Mouse (Mus musculus) liver, embryonic 15.5 days (tissue): ENCODE results near the gene Nppb. TPM values are rescaled to one million over a fixed set of nuclear protein-coding genes. Genes with fewer than 3 reads are reported as not detected.

Experiments used
- ATAC-seq: fragments of 200-750 bp; cut with Nextera tagmentation; 2 replicates; pipeline ENCODE4 v1.8.0; 2017; ENCODE audit warnings: moderate number of reproducible peaks, mild to moderate bottlenecking, moderate library complexity; ENCODE audit not compliant: insufficient read depth
- H3K27ac ChIP-seq: fragments of 300-500 bp; sonication (generic); replicated peaks from 2 replicates; pipeline ENCODE4 v1.5.1; 2015; ENCODE audit warnings: mild to moderate bottlenecking, inconsistent platforms
- H3K27me3 ChIP-seq: fragments of 300-500 bp; sonication (generic); 2 replicates; pipeline ENCODE4 v1.6.1; 2015; ENCODE audit warnings: mild to moderate bottlenecking, inconsistent platforms
- H3K36me3 ChIP-seq: fragments of 300-500 bp; sonication (generic); replicated peaks from 2 replicates; pipeline ENCODE4 v1.6.1; 2015; ENCODE audit warnings: moderate library complexity, mild to moderate bottlenecking, inconsistent platforms
- H3K4me1 ChIP-seq: fragments of 300-500 bp; sonication (generic); replicated peaks from 2 replicates; pipeline ENCODE4 v1.6.1; 2015; ENCODE audit warnings: inconsistent platforms
- H3K4me2 ChIP-seq: fragments of 300-500 bp; sonication (generic); 2 replicates; pipeline ENCODE4 v1.6.1; 2015; ENCODE audit warnings: moderate library complexity, mild to moderate bottlenecking, inconsistent platforms
- H3K4me3 ChIP-seq: fragments of 300-500 bp; sonication (generic); replicated peaks from 2 replicates; pipeline ENCODE4 v1.5.1; 2015; ENCODE audit warnings: mild to moderate bottlenecking, inconsistent platforms
- H3K9ac ChIP-seq: fragments of 300-500 bp; sonication (generic); 2 replicates; pipeline ENCODE4 v1.6.1; 2015; ENCODE audit warnings: moderate library complexity, mild to moderate bottlenecking, inconsistent platforms
- H3K9me3 ChIP-seq: fragments of 300-500 bp; sonication (generic); replicated peaks from 2 replicates; pipeline ENCODE4 v1.6.1; 2016; ENCODE audit warnings: inconsistent platforms
- WGBS: fragments of 180-500 bp; shearing (Covaris S2); methylation state at CpG from one replicate; pipeline ENCODE4 v1.1.7; 2015; ENCODE audit warnings: mixed read lengths; ENCODE audit not compliant: insufficient replicate concordance; 5-methylcytosine and 5-hydroxymethylcytosine counted together
- polyA plus RNA-seq: library from polyadenylated mRNA; unstranded; fragments of >200 nt; fragmentation: Nextera tagmentation; extraction: Ambion mirVana; gene quantifications from 2 replicates; pipeline ENCODE4 v1.2.1, GENCODE M21; 2015

Nppb gene
- polyA plus RNA-seq, 1 experiment from 2014 or later, result not detected

GRCm38 (mm10) chr4:148011332-148011731, 25.7 kb downstream of the Nppb start:
- Histone ChIP-seq H3K36me3 (peaks cover 80% of the 10 kb centered on the region), H3K27me3 (no peaks in the 10 kb centered on the region), H3K4me2 (no peak overlapping the region), H3K9me3 (no peaks in the 10 kb centered on the region), H3K4me3 (no peak overlapping the region), H3K9ac (no peak overlapping the region), H3K4me1 (no peaks in the 10 kb centered on the region), H3K27ac (no peak overlapping the region)
- 73% methylated on average over 3 of the region's 3 CpGs for WGBS
- no peak for ATAC-seq

- no peaks in the 10 kb centered on the region for H3K9me3 ChIP-seq
- no peak overlapping the region for H3K4me2 ChIP-seq
- WGBS, result 70% methylated on average over 4 of the region's 4 CpGs
- no peak overlapping the region for H3K27ac ChIP-seq
- no peaks in the 10 kb centered on the region for H3K27me3 ChIP-seq
- no peak overlapping the region for H3K9ac ChIP-seq
- ATAC-seq, result no peak
- H3K4me3 ChIP-seq, result no peak overlapping the region
- H3K4me1 ChIP-seq, result no peaks in the 10 kb centered on the region
- H3K36me3 ChIP-seq, result peaks cover 80% of the 10 kb centered on the region
Observed at GRCm38 (mm10) chr4:148012216-148012615, 26.6 kb downstream of the Nppb start.

GRCm38 (mm10) chr4:148015418-148015817, 29.8 kb downstream of the Nppb start:
- H3K4me1 ChIP-seq, result no peaks in the 10 kb centered on the region
- H3K4me2 ChIP-seq, result no peak overlapping the region
- no peaks in the 10 kb centered on the region for H3K9me3 ChIP-seq
- peaks cover 68% of the 10 kb centered on the region for H3K36me3 ChIP-seq
- no peaks in the 10 kb centered on the region for H3K27me3 ChIP-seq
- H3K9ac ChIP-seq, result no peak overlapping the region
- no peak overlapping the region for H3K4me3 ChIP-seq
- WGBS, result 76% methylated on average over 10 of the region's 10 CpGs
- no peak for ATAC-seq
- no peak overlapping the region for H3K27ac ChIP-seq

- H3K4me3 ChIP-seq, result no peak overlapping the region
- H3K4me1 ChIP-seq, result no peaks in the 10 kb centered on the region
- H3K9me3 ChIP-seq, result no peaks in the 10 kb centered on the region
- no peak overlapping the region for H3K4me2 ChIP-seq
- no peak overlapping the region for H3K27ac ChIP-seq
- H3K36me3 ChIP-seq, result peaks cover 69% of the 10 kb centered on the region
- no peaks in the 10 kb centered on the region for H3K27me3 ChIP-seq
- H3K9ac ChIP-seq, result no peak overlapping the region
- no peak for ATAC-seq
- 70% methylated on average over 3 of the region's 3 CpGs for WGBS
Observed at GRCm38 (mm10) chr4:148016981-148017380, 31.4 kb downstream of the Nppb start.

GRCm38 (mm10) chr4:148018410-148018809, 32.8 kb downstream of the Nppb start:
- WGBS, result 67% methylated on average over 2 of the region's 2 CpGs
- H3K4me1 ChIP-seq, result no peaks in the 10 kb centered on the region
- no peak overlapping the region for H3K4me2 ChIP-seq
- no peak overlapping the region for H3K4me3 ChIP-seq
- no peak overlapping the region for H3K9ac ChIP-seq
- ATAC-seq, result no peak
- no peaks in the 10 kb centered on the region for H3K9me3 ChIP-seq
- no peaks in the 10 kb centered on the region for H3K27me3 ChIP-seq
- H3K27ac ChIP-seq, result no peak overlapping the region
- peaks cover 67% of the 10 kb centered on the region for H3K36me3 ChIP-seq

GRCm38 (mm10) chr4:148024003-148024402, 38.4 kb downstream of the Nppb start:
- peaks cover 58% of the 10 kb centered on the region for H3K36me3 ChIP-seq
- no peaks in the 10 kb centered on the region for H3K27me3 ChIP-seq
- H3K9me3 ChIP-seq, result no peaks in the 10 kb centered on the region
- WGBS, result 74% methylated on average over 3 of the region's 3 CpGs
- no peaks in the 10 kb centered on the region for H3K4me1 ChIP-seq
- H3K4me3 ChIP-seq, result no peak overlapping the region
- H3K27ac ChIP-seq, result no peak overlapping the region
- H3K4me2 ChIP-seq, result no peak overlapping the region
- no peak overlapping the region for H3K9ac ChIP-seq
- ATAC-seq, result no peak

- peaks cover 33% of the 10 kb centered on the region; the same call in 1 of the 2 replicates for H3K36me3 ChIP-seq
- H3K4me1 ChIP-seq, result no peaks in the 10 kb centered on the region
- WGBS, result 88% methylated on average over 7 of the region's 7 CpGs
- no peak overlapping the region for H3K27ac ChIP-seq
- H3K4me2 ChIP-seq, result no peak overlapping the region
- no peak overlapping the region for H3K9ac ChIP-seq
- no peaks in the 10 kb centered on the region for H3K9me3 ChIP-seq
- ATAC-seq, result no peak
- no peaks in the 10 kb centered on the region for H3K27me3 ChIP-seq
- no peak overlapping the region for H3K4me3 ChIP-seq
Observed at GRCm38 (mm10) chr4:148029297-148029696, 43.7 kb downstream of the Nppb start.

- no peak overlapping the region for H3K4me2 ChIP-seq
- no peak overlapping the region for H3K27ac ChIP-seq
- H3K4me3 ChIP-seq, result no peak overlapping the region
- H3K4me1 ChIP-seq, result no peaks in the 10 kb centered on the region
- WGBS, result 76% methylated on average over 5 of the region's 5 CpGs
- no peak for ATAC-seq
- no peaks in the 10 kb centered on the region for H3K9me3 ChIP-seq
- no peaks in the 10 kb centered on the region for H3K27me3 ChIP-seq
- H3K36me3 ChIP-seq, result peaks cover 26% of the 10 kb centered on the region
- H3K9ac ChIP-seq, result no peak overlapping the region
Observed at GRCm38 (mm10) chr4:148030506-148030905, 44.9 kb downstream of the Nppb start.

GRCm38 (mm10) chr4:148033858-148034410, 48.3 kb downstream of the Nppb start:
- Histone ChIP-seq H3K9me3 (no peaks in the 10 kb centered on the region), H3K36me3 (peaks cover 10% of the 10 kb centered on the region), H3K4me3 (no peak overlapping the region), H3K4me1 (peaks cover 13% of the 10 kb centered on the region), H3K4me2 (no peak overlapping the region), H3K27ac (no peak overlapping the region), H3K27me3 (no peaks in the 10 kb centered on the region), H3K9ac (no peak overlapping the region)
- ATAC-seq, result no peak
- 56% methylated on average over 7 of the region's 7 CpGs for WGBS

GRCm38 (mm10) chr4:148035440-148035839, 49.9 kb downstream of the Nppb start:
- Histone ChIP-seq H3K36me3 (peaks cover 3% of the 10 kb centered on the region; the same call in 1 of the 2 replicates), H3K9me3 (no peaks in the 10 kb centered on the region), H3K4me3 (no peak overlapping the region), H3K9ac (no peak overlapping the region), H3K4me1 (peaks cover 27% of the 10 kb centered on the region), H3K4me2 (no peak overlapping the region), H3K27ac (no peak overlapping the region), H3K27me3 (no peaks in the 10 kb centered on the region)
- ATAC-seq, result no peak
- 75% methylated on average over 3 of the region's 3 CpGs for WGBS
